Mouse (Mus musculus): ENCODE data around the gene Gng2. TPM values are rescaled to one million over a fixed set of nuclear protein-coding genes. Genes with fewer than 3 reads are reported as not detected.

Gene Gng2
- polyA plus RNA-seq, 1 experiment from 2014 or later, result 249 TPM

DNA sequence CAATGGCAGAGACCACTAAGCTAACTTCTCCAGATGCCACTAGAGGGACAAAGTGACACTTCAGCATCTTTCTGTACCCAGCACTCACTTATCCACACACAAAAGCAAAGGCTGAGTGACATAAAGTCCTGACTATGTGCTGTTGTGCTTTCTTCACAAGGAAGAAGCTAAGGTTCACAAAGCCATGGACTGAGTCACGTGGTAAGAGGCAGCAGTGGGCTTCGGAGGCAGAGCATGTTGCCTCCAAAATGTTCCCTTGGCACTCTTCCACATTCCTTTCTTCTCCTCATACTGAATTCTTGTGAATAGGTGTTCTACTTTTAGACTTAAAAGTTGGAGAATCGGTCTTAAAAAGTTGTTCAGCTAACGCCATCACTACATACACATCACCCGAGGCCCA lies 3.0 kb downstream of the Gng2 start:
- Histone ChIP-seq H3K9ac (peak overlapping the region; percentile 58), H3K4me3 (peak overlapping the region; percentile 39), H3K36me3 (no peaks in the 10 kb centered on the region), H3K27ac (no peak overlapping the region), H3K4me2 (replicated peaks) (peak overlapping the region; percentile 61), H3K27me3 (replicated peaks) (no peaks in the 10 kb centered on the region), H3K9me3 (no peaks in the 10 kb centered on the region), H3K4me1 (peaks cover 43% of the 10 kb centered on the region)
- ATAC-seq (ENCODE audit: low FRiP score, low read depth), result no peak
- 63% methylated on average over 5 of the region's 5 CpGs for WGBS

DNA sequence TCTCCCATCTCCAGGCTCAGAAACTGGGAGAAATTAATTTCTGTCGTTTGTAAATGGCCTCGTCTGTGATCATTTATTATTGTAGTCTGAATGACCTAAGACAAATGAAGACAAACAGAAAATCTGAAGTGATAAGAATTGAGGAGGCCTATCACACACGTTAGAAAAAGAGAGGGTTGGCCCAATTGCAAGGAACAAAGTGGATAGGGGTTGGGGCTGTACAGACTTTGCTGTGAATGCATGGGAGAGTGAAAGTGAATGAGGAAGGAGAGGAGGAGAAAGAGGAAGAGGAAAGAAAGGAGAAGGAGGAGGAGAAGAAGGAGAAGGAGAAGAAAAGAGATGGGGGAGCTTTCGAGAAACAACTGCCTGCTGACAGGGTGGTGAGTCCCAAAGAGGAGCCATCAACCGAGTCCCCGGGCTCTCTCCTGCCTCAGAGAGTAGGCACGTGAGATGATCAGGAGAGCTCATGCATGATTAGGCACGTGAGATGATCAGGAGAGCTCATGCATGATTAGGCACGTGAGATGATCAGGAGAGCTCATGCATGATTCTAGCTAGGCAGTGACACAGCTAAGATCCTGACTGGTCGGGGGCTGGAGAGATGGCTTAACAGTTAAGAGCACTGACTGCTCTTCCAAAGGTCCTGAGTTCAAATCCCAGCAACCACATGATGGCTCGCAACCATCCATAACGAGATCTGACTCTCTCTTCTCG lies 5.0 kb downstream of the Gng2 start:
- no peak for ATAC-seq (ENCODE audit: low FRiP score, low read depth)
- H3K27me3 ChIP-seq (replicated peaks), result no peaks in the 10 kb centered on the region
- peaks cover 37% of the 10 kb centered on the region for H3K4me1 ChIP-seq
- no peak overlapping the region for H3K4me2 ChIP-seq (replicated peaks)
- 82% methylated on average over 13 of the region's 13 CpGs for WGBS
- no peak overlapping the region for H3K9ac ChIP-seq
- H3K4me3 ChIP-seq, result no peak overlapping the region
- no peaks in the 10 kb centered on the region for H3K9me3 ChIP-seq
- H3K36me3 ChIP-seq, result no peaks in the 10 kb centered on the region
- H3K27ac ChIP-seq, result no peak overlapping the region

DNA sequence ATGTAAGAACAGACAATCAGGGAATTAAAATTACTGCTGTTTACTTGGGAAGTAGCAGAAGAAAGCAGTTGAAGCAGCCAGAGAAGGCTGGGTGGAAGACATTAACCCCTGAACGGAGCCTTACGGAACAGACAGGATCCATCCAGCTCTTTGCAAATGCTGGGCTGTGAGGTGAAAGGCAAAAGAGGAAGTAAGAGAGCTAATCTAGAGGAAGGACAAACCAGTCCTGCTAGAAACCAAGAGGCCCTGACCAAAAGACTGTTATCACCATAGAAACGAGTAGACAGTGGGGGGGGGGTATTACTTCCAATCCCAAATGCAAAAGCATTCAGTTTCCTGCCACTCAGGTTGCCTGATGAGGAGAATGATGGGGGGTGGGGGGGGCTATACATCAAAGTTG lies 6.6 kb downstream of the Gng2 start:
- H3K36me3 ChIP-seq, result no peaks in the 10 kb centered on the region
- no peak overlapping the region for H3K4me2 ChIP-seq (replicated peaks)
- H3K4me3 ChIP-seq, result no peak overlapping the region
- H3K27me3 ChIP-seq (replicated peaks), result no peaks in the 10 kb centered on the region
- H3K27ac ChIP-seq, result no peak overlapping the region
- 64% methylated on average over 3 of the region's 3 CpGs for WGBS
- peaks cover 37% of the 10 kb centered on the region for H3K4me1 ChIP-seq
- H3K9me3 ChIP-seq, result no peaks in the 10 kb centered on the region
- no peak for ATAC-seq (ENCODE audit: low FRiP score, low read depth)
- no peak overlapping the region for H3K9ac ChIP-seq

DNA sequence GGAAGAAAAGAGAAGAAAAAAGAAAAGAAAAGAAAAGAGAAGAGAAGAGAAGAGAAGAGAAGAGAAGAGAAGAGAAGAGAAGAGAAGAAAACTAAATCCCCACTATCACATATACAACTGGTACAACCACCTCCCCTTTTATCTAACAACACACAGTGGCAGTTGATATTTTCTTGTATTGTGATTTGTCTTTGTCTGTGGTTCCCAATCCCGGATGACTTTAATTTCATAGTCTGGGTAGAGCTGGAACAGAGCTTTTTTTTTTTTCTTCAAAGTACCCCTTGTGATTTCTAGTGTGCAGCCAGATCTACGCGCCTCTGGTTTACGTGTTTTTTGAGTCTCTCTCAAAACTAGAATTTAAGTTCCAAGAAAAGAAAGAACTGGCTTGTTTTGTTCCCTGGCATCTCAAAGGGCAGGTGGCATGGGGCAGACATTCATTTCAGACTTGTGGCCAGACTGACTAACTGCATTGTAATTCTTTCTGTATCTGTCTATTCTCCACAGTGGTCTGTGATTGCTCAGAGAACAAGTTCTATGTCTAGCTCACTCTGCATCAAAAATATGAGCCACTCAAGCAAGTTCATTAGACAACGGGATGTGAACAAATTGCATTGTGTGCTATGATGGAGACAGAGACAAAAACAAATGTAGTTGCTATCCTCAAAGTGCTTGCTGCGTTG lies 7.2 kb downstream of the Gng2 start:
- Histone ChIP-seq H3K4me3 (no peak overlapping the region), H3K36me3 (no peaks in the 10 kb centered on the region), H3K27ac (no peak overlapping the region), H3K4me1 (peaks cover 37% of the 10 kb centered on the region), H3K9me3 (no peaks in the 10 kb centered on the region), H3K27me3 (replicated peaks) (no peaks in the 10 kb centered on the region), H3K9ac (no peak overlapping the region), H3K4me2 (replicated peaks) (no peak overlapping the region)
- WGBS, result 84% methylated on average over 6 of the region's 6 CpGs
- ATAC-seq (ENCODE audit: low FRiP score, low read depth), result no peak

DNA sequence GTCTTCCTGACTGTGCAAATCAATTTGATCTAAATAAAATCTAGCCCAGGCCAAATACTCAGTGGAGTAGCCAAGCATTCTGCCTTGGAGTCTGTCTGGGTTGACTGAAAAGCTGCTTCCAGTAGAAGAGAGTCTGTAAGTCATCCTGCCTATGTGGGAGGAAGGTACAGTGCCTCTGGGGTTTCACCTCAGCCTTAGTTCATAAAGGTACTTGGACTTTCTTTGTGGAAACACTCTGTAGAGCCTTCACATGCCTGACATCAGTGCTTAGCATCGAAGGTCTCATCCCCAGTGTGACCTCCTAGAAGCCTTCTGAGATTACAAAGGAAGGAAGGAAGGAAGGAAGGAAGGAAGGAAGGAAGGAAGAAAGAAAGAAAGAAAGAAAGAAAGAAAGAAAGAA lies 7.9 kb downstream of the Gng2 start:
- H3K4me2 ChIP-seq (replicated peaks), result no peak overlapping the region
- ATAC-seq (ENCODE audit: low FRiP score, low read depth), result no peak
- H3K9ac ChIP-seq, result no peak overlapping the region
- no peaks in the 10 kb centered on the region for H3K36me3 ChIP-seq
- H3K27me3 ChIP-seq (replicated peaks), result no peaks in the 10 kb centered on the region
- H3K9me3 ChIP-seq, result no peaks in the 10 kb centered on the region
- peaks cover 32% of the 10 kb centered on the region for H3K4me1 ChIP-seq
- 90% methylated on average over 1 of the region's 1 CpGs for WGBS
- no peak overlapping the region for H3K27ac ChIP-seq
- H3K4me3 ChIP-seq, result no peak overlapping the region

DNA sequence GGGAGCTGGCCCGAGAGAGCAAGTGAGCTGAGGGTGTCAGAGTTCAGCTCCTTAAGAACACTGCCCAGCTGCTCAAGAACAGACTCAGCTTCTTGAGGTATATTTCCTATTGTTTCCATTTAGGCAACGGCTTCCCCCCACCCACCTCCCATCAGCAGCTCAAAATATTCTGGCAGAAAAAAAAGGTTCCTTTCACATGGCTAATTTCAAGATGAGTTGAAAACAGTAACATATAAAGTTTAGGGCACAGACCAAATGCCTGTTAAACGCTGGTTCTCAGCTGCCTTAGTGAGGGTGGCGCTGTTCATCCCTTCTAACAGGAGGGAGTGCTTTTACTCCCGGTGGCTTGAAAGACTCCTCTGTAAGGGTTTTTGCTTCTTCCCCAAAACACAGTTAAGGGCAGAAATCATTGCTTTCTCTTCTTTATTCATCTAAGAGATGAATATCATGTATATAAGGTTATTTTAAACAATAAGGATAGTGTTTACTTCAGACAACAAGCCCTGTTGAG lies 8.4 kb downstream of the Gng2 start:
- H3K27me3 ChIP-seq (replicated peaks), result no peaks in the 10 kb centered on the region
- no peak overlapping the region for H3K4me2 ChIP-seq (replicated peaks)
- peaks cover 28% of the 10 kb centered on the region for H3K4me1 ChIP-seq
- no peak overlapping the region for H3K9ac ChIP-seq
- WGBS, result 67% methylated on average over 5 of the region's 5 CpGs
- no peak for ATAC-seq (ENCODE audit: low FRiP score, low read depth)
- no peak overlapping the region for H3K27ac ChIP-seq
- H3K9me3 ChIP-seq, result no peaks in the 10 kb centered on the region
- no peak overlapping the region for H3K4me3 ChIP-seq
- H3K36me3 ChIP-seq, result no peaks in the 10 kb centered on the region

DNA sequence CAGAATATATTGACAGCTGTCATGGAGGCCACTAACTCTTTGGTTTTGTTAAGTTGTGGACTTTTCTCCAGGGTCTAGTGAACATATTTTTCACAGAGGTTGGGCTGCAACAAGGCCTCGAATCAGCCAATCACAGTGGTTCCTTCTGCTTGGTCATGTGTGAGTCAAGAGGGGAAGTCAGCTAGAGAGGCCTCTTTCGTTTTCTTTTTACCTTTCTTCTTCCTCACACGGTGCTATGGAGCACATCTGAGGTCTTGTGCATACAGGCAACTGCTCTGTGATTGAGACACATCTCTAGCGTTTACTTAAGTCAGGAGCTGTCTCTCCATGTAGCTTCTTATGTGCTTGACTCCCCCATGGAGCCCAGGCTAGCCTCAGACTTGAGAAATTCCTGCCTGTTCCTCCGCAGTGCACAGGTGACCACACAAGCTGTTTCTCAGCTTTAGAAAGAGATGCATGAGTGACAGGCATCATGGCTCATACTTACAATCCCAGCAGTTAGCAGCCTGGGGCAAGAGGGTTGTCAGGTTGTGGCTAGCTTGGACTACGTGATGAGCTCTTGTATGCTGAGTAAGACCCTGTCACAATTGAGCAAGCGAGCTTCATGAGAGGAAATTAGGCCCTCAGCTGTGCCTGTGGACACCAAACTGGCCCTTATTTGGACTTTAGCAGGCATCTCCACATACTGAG lies 9.0 kb downstream of the Gng2 start:
- H3K4me2 ChIP-seq (replicated peaks), result no peak overlapping the region
- no peaks in the 10 kb centered on the region for H3K27me3 ChIP-seq (replicated peaks)
- H3K9me3 ChIP-seq, result no peaks in the 10 kb centered on the region
- H3K36me3 ChIP-seq, result no peaks in the 10 kb centered on the region
- H3K27ac ChIP-seq, result no peak overlapping the region
- H3K4me1 ChIP-seq, result peaks cover 28% of the 10 kb centered on the region
- H3K4me3 ChIP-seq, result no peak overlapping the region
- ATAC-seq (ENCODE audit: low FRiP score, low read depth), result no peak
- 82% methylated on average over 7 of the region's 7 CpGs for WGBS
- H3K9ac ChIP-seq, result no peak overlapping the region

DNA sequence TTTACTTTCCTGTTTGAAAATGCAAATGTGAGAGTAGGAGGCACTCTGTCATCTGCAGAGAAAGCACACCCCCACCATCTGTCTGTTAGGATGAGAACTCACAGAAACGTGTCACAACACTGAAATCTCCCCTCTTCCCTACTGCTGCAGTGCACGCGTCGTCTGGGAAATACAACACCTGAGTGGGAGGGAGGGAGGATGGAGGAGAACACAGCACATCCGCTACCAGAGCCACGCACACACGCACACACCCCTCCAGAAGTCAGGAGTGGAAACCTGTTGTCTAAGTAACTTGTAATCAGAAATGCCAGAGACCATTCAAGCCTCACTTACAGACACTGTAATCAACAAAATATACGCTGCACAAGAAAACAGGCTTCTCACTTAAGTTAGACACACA lies 9.9 kb downstream of the Gng2 start:
- no peak overlapping the region for H3K9ac ChIP-seq
- no peak overlapping the region for H3K4me2 ChIP-seq (replicated peaks)
- no peak for ATAC-seq (ENCODE audit: low FRiP score, low read depth)
- H3K4me3 ChIP-seq, result no peak overlapping the region
- no peak overlapping the region for H3K27ac ChIP-seq
- 75% methylated on average over 8 of the region's 8 CpGs for WGBS
- H3K9me3 ChIP-seq, result no peaks in the 10 kb centered on the region
- peaks cover 30% of the 10 kb centered on the region for H3K4me1 ChIP-seq
- no peaks in the 10 kb centered on the region for H3K27me3 ChIP-seq (replicated peaks)
- H3K36me3 ChIP-seq, result no peaks in the 10 kb centered on the region

DNA sequence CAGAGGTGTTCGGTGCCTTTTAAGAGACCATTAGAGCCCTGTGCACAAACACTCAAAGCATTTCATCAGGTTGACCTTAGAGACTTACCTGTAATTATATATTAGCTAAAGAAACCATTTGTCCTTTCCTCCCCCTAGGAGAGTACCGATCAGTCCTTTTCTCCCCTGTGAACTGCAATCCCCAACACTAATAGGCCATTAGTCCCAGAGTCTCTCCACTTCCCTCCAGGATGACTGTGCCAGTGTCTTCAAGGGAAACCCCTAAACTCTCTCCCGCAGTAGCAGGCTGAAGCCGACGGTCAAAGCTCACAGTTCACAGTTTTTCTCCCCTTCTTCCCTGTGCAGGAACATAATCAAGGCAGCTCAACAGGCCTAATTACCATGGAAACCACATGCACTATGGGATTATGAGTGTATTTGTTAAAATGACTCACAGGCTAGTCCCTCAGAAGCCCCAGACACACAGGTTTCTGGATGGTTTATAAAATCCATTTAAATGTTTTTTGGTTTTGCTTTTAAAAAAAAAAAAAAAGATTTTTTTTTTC lies 13.4 kb downstream of the Gng2 start:
- Histone ChIP-seq H3K9ac (no peak overlapping the region), H3K36me3 (no peaks in the 10 kb centered on the region), H3K4me3 (no peak overlapping the region), H3K4me1 (peaks cover 16% of the 10 kb centered on the region), H3K4me2 (replicated peaks) (no peak overlapping the region), H3K9me3 (no peaks in the 10 kb centered on the region), H3K27ac (no peak overlapping the region), H3K27me3 (replicated peaks) (no peaks in the 10 kb centered on the region)
- WGBS, result 58% methylated on average over 5 of the region's 5 CpGs
- ATAC-seq (ENCODE audit: low FRiP score, low read depth), result no peak

DNA sequence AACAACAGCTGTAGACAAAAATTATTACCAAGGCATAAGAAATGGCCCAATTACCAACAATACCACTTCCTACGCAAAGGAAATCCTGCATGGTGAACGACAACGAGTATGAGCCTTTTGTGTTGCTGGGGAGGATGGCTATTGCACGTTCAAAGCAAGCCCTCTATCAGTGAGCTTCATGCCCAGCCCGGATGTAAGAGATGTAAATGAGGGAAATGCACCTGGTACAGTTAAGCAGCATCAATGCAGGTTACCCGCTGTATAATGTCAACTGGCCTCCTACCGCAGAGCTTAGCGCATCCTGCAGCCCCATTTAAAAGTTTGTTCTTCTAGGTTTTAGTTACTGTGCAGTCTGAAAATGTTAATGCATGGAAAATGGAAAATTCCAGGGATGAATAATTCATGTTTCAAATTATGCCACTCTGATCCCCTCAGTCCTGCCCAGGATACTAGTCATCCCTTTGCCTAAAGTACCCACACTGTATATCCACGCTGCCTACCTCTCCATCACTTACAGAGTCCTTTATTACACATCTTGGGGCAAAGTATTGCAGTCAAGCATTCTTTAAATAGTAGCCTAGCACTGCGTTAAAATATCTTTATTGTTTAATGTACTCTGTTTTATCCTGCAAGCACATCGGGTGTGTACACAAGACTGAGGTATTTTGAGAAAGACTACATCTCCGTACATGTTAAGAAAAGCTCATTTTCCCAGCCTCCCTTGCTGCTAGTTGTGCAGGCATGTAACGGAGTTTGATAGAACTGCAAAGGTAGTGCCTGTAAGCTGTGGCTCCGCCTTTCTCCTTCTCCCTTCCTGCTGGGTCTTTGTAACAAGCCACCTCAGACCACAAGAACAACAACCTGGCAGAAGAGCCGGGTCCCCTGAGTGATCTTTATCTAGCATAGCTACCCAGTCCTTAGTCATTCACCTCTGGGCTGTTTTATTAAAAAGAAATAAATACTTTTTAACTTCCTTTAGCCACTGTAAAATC lies 15.2 kb downstream of the Gng2 start:
- H3K4me2 ChIP-seq (replicated peaks), result no peak overlapping the region
- 63% methylated on average over 15 of the region's 15 CpGs for WGBS
- no peaks in the 10 kb centered on the region for H3K9me3 ChIP-seq
- 0 out of 2 replicates have a peak, but pooled peaks have one; percentile 37 for ATAC-seq (ENCODE audit: low FRiP score, low read depth)
- H3K9ac ChIP-seq, result no peak overlapping the region
- H3K27me3 ChIP-seq (replicated peaks), result no peaks in the 10 kb centered on the region
- H3K27ac ChIP-seq, result no peak overlapping the region
- H3K4me1 ChIP-seq, result peaks cover 13% of the 10 kb centered on the region
- no peak overlapping the region for H3K4me3 ChIP-seq
- peaks cover 9% of the 10 kb centered on the region for H3K36me3 ChIP-seq

DNA sequence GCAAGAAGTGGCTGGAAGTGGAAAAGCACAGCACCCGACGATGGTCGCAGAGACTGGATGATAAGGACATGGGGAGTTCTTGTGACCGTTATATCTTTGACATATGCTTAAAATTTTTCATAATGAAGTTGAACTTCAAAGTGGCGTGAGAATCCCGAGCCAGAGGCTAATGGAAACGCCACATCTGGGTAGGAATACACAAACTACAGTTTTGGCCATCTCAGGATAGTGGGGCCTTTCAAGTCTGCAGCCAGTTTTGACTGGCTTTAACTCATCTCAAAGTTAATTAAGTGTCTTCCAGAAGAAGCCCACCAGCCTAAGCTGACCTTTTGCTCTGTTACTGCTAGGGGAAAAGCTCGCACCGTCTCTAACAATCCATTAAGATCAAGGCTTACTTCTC lies 17.6 kb downstream of the Gng2 start:
- no peak for ATAC-seq (ENCODE audit: low FRiP score, low read depth)
- peaks cover 10% of the 10 kb centered on the region for H3K4me1 ChIP-seq
- 87% methylated on average over 9 of the region's 9 CpGs for WGBS

More for the DNA sequence above, 17.6 kb downstream of the Gng2 start:
- H3K9ac ChIP-seq, result no peak overlapping the region
- no peaks in the 10 kb centered on the region for H3K9me3 ChIP-seq
- no peaks in the 10 kb centered on the region for H3K27me3 ChIP-seq (replicated peaks)
- peaks cover 20% of the 10 kb centered on the region for H3K36me3 ChIP-seq
- no peak overlapping the region for H3K4me2 ChIP-seq (replicated peaks)
- H3K27ac ChIP-seq, result no peak overlapping the region
- H3K4me3 ChIP-seq, result no peak overlapping the region
